Mouse (Mus musculus): Measurements from ENCODE around the gene C5ar2. TPM values are rescaled to one million over a fixed set of nuclear protein-coding genes. Genes with fewer than 3 reads are reported as not detected.
"Not testable (repeated sequence)": the region's sequence is repeated elsewhere in the genome, so short reads cannot be mapped to it uniquely, and the experiment has no call there.

C5ar2 gene
- polyA plus RNA-seq, 1 experiment from 2014 or later: not detected

DNA sequence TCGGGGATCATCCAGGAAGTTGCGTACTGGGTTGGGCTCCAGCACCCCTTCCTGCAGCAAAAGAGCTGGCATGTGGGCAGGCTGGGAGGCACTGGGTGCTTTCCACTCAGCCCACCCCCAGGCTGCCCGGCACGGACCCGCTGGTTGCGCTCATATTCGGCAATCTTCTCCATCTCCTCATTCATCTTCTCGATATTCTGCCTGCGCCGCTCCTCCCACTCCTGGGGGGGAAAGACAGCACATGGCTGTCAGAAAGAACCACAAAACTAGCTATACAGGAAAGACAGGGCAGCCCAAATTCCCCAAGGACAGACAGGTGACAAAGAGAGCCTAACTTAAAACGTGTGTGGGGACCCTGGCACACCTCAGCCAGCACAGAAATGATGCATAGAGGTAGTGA lies 36.8 kb upstream of the C5ar2 start:
- Histone ChIP-seq H3K9me3 (replicated peaks; ENCODE audit: control insufficient read depth, low read length) (no peaks in the 10 kb centered on the region), H3K9ac (ENCODE audit: low read length) (no peak overlapping the region), H3K4me3 (ENCODE audit: low read depth, low read length) (no peak overlapping the region), H3K27ac (ENCODE audit: low read depth, low read length) (no peak overlapping the region), H3K4me2 (ENCODE audit: low read length) (no peak overlapping the region), H3K4me1 (ENCODE audit: control insufficient read depth, insufficient read depth, low read length) (peaks cover 3% of the 10 kb centered on the region; the same call in 1 of the 2 replicates), H3K27me3 (replicated peaks; ENCODE audit: control insufficient read depth, insufficient read depth, low read length) (no peaks in the 10 kb centered on the region), H3K36me3 (ENCODE audit: control insufficient read depth, insufficient read depth, low read length) (peaks cover 83% of the 10 kb centered on the region)
- no peak for DNase-seq (ENCODE audit: low spot score)
- WGBS: 92% methylated on average over 11 of the region's 11 CpGs
- no peak for ATAC-seq

DNA sequence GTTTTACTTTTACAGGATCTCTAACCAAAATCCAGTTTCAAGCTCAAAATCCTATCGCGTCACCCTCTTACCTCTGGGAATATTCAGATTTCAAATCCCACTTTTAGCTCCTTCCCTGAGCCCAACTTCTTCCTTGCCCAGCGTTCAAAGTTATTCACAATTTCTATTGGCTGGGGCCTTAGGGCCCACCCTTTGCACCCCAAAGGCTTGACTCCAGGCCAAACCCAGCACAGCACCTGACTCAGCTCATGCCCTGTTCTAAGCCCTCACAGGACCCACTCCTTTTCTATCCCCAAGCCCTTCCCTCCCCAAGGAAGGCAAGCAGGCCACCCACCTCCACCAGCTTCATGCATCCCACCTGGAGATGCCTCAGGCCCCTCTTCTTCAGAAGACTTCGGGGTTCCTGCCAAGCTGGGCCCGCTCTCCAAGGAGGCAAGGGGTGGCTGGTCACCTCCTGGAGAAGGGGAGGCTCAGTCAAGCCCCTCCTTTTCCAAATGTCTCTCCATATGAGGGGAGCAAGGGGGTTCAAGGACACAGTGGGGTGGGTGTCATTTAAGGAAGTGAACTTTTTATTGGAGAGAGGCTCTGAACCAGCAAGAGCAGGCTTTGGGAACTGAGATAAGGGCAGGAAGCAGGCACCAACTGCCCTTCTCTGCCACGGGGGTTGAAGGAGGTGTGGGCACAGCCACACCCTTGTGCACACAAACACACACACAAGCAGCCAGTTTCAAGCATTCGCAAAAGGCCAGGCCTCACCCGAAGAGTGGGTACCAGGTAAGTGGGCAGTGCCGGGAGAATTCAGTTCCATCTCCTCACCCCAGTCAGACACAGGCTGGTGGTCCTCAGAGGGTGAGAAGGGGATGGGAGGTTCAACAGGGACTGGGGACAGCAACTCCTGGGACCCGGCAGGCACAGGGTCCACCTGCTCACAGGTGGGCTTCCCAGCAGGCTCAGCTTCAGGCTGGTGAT lies 31.3 kb upstream of the C5ar2 start:
- ATAC-seq (no peak), DNase-seq (ENCODE audit: low spot score) (no peak)
- Histone ChIP-seq H3K4me2 (ENCODE audit: low read length) (no peak overlapping the region), H3K27ac (ENCODE audit: low read depth, low read length) (no peak overlapping the region), H3K9ac (ENCODE audit: low read length) (no peak overlapping the region), H3K27me3 (replicated peaks; ENCODE audit: control insufficient read depth, insufficient read depth, low read length) (no peaks in the 10 kb centered on the region), H3K36me3 (ENCODE audit: control insufficient read depth, insufficient read depth, low read length) (peaks cover 50% of the 10 kb centered on the region), H3K9me3 (replicated peaks; ENCODE audit: control insufficient read depth, low read length) (no peaks in the 10 kb centered on the region), H3K4me3 (ENCODE audit: low read depth, low read length) (no peak overlapping the region), H3K4me1 (ENCODE audit: control insufficient read depth, insufficient read depth, low read length) (peaks cover 12% of the 10 kb centered on the region; the same call in 1 of the 2 replicates)
- WGBS: 86% methylated on average over 10 of the region's 10 CpGs

DNA sequence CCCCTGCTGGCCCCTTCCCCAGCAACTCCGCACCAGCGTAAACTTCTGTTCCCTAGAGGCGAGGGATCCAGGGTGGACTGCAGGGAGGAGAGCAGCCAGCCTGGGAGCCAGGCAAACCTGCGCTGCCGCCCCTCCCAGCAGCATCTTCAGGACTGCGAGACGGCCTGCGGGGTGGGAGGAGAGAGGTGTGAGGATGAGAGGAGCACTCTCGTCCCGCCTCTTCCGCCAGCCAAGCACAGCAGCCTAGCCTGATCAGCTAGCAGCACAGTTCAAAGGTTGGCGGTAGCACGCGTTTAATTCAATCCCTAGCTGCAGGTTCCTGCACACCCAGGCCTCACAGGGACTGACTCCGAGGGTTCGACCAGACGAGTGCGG lies 29.8 kb upstream of the C5ar2 start:
- DNase-seq (ENCODE audit: low spot score) (peak; percentile 78), ATAC-seq (peak; percentile 71)
- Histone ChIP-seq H3K27me3 (replicated peaks; ENCODE audit: control insufficient read depth, insufficient read depth, low read length) (no peaks in the 10 kb centered on the region), H3K4me2 (ENCODE audit: low read length) (peak overlapping the region; percentile 94), H3K4me3 (ENCODE audit: low read depth, low read length) (peak overlapping the region; percentile 81), H3K36me3 (ENCODE audit: control insufficient read depth, insufficient read depth, low read length) (peaks cover 38% of the 10 kb centered on the region), H3K27ac (ENCODE audit: low read depth, low read length) (peak overlapping the region; percentile 90), H3K4me1 (ENCODE audit: control insufficient read depth, insufficient read depth, low read length) (peaks cover 12% of the 10 kb centered on the region; the same call in 1 of the 2 replicates), H3K9ac (ENCODE audit: low read length) (peak overlapping the region; percentile 85), H3K9me3 (replicated peaks; ENCODE audit: control insufficient read depth, low read length) (no peaks in the 10 kb centered on the region)
- WGBS: under 1% methylated on average over 18 of the region's 18 CpGs

DNA sequence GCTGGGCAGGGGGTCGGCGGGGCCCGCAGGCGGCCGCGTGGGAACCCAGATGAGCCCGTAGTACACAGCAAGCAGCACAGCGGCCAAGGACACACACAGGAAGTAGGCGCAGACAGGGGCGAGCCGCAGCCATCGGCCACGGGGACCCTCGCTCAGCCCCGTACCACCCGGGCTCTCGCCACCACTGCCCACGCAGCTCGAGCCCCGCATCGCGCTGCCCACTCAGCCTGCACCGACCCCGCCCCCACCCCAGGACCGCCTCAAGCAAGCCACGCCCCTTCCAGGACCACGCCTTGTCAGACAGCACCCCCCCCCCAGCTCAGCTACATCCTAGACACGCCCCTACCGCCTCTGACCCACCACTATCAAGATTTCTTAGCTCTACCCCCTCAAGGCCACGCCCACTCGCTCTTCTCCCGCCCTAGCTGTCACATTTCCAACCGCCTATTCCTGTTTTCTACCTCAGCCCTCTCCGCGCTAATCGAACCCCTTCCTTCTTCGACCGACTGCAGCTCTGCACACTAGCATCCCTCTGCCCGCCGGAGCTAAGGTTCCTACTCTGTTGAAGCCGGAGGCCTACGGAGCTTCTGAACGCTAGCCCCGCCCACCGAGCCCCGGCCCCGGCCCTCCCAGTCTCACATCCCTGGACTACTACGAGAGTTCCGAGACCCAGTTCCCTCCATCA lies 29.3 kb upstream of the C5ar2 start, which contains the start of gene Inafm1:
TSS of gene Inafm1 (minus strand) at position 537 of the 685 bp plus-strand sequence.
- peak; percentile 97 for DNase-seq (ENCODE audit: low spot score)
- peak within 1 kb of the TSS; percentile 81 for H3K4me3 ChIP-seq (ENCODE audit: low read depth, low read length)
- peaks cover 32% of the 10 kb centered on the region for H3K36me3 ChIP-seq (ENCODE audit: control insufficient read depth, insufficient read depth, low read length)
- H3K27ac ChIP-seq (ENCODE audit: low read depth, low read length): peak within 1 kb of the TSS; percentile 90
- H3K9me3 ChIP-seq (replicated peaks; ENCODE audit: control insufficient read depth, low read length): no peaks in the 10 kb centered on the region
- H3K4me2 ChIP-seq (ENCODE audit: low read length): peak within 1 kb of the TSS; percentile 94
- peak; percentile 87 for ATAC-seq
- no peaks in the 10 kb centered on the region for H3K27me3 ChIP-seq (replicated peaks; ENCODE audit: control insufficient read depth, insufficient read depth, low read length)
- WGBS: under 1% methylated on average over 45 of the region's 49 CpGs
- H3K9ac ChIP-seq (ENCODE audit: low read length): peak within 1 kb of the TSS; percentile 85
- H3K4me1 ChIP-seq (ENCODE audit: control insufficient read depth, insufficient read depth, low read length): peaks cover 12% of the 10 kb centered on the region; the same call in 1 of the 2 replicates

DNA sequence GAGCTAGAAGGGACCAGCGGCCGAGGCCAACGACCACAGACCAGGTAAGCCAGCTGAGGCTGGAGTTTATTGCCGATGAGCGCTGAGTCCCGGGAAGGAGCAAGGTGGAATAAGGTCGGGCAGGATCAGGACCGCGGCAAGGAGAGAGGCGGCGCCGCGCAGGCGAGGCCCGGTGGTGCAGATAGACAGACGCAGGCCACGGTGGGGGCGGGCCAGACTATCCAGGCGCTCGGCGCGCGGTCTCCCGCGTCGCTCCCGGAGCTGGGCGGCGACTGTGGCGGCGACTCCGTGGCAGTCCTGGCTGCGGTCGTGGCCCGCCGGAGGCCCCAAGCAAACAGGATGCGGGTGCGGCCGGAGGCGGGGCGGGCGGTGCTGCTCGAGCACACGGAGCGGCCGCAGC lies 28.7 kb upstream of the C5ar2 start:
- H3K9me3 ChIP-seq (replicated peaks; ENCODE audit: control insufficient read depth, low read length): no peaks in the 10 kb centered on the region
- peak overlapping the region; percentile 94 for H3K4me2 ChIP-seq (ENCODE audit: low read length)
- H3K4me1 ChIP-seq (ENCODE audit: control insufficient read depth, insufficient read depth, low read length): peaks cover 12% of the 10 kb centered on the region; the same call in 1 of the 2 replicates
- DNase-seq (ENCODE audit: low spot score): peak; percentile 69
- under 1% methylated on average over 37 of the region's 46 CpGs for WGBS
- H3K27ac ChIP-seq (ENCODE audit: low read depth, low read length): peak overlapping the region; percentile 90
- peak overlapping the region; percentile 85 for H3K9ac ChIP-seq (ENCODE audit: low read length)
- peaks cover 27% of the 10 kb centered on the region for H3K36me3 ChIP-seq (ENCODE audit: control insufficient read depth, insufficient read depth, low read length)
- peak overlapping the region; percentile 81 for H3K4me3 ChIP-seq (ENCODE audit: low read depth, low read length)
- H3K27me3 ChIP-seq (replicated peaks; ENCODE audit: control insufficient read depth, insufficient read depth, low read length): no peaks in the 10 kb centered on the region
- peak; percentile 77 for ATAC-seq

DNA sequence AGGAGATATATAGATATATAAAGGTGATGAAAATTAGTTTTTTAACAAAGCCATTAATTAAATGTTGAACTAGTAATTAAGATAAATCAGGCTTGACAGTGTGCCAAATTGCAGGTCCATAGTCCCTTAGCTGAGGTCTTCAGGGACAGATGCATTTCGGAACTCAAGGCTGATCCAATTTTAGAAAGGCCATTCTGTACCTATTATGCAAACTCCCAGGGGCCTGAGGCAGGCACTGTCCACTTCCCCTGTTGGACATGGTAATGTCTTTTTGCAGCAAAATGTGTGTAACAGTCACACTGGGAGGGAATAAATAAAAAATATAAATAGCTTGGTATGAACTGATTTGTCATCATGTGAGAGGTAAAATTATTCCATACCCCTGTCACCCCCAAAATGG lies 27.2 kb upstream of the C5ar2 start:
- Histone ChIP-seq H3K27me3 (replicated peaks; ENCODE audit: control insufficient read depth, insufficient read depth, low read length) (no peaks in the 10 kb centered on the region), H3K36me3 (ENCODE audit: control insufficient read depth, insufficient read depth, low read length) (peaks cover 11% of the 10 kb centered on the region), H3K4me1 (ENCODE audit: control insufficient read depth, insufficient read depth, low read length) (peaks cover 12% of the 10 kb centered on the region; the same call in 1 of the 2 replicates), H3K27ac (ENCODE audit: low read depth, low read length) (no peak overlapping the region), H3K4me3 (ENCODE audit: low read depth, low read length) (no peak overlapping the region), H3K9me3 (replicated peaks; ENCODE audit: control insufficient read depth, low read length) (no peaks in the 10 kb centered on the region), H3K9ac (ENCODE audit: low read length) (no peak overlapping the region), H3K4me2 (ENCODE audit: low read length) (no peak overlapping the region)
- DNase-seq (ENCODE audit: low spot score) (no peak), ATAC-seq (no peak)
- WGBS: 77% methylated on average over 1 of the region's 1 CpGs

DNA sequence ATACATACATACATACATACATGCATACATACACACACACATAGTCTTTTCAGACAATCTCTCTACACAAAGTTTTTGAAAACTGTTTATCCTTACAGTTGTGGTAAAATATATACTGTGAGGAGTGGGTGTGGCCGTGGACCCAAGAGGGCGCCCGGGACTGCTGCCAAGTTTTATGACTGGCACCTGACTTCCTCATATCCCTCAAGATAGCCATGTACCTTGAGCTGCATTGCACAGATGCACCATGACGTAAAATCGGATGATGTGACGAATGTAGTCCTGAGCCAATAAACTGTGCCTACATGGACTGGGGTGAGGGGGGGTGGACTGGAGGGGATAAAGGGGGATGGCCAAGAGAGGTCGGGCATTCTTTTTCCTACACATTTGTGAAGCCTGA lies 22.6 kb upstream of the C5ar2 start:
- not testable (repeated sequence) for H3K4me1 ChIP-seq (ENCODE audit: control insufficient read depth, insufficient read depth, low read length); DNase-seq (ENCODE audit: low spot score); H3K9me3 ChIP-seq (replicated peaks; ENCODE audit: control insufficient read depth, low read length); H3K36me3 ChIP-seq (ENCODE audit: control insufficient read depth, insufficient read depth, low read length); H3K4me3 ChIP-seq (ENCODE audit: low read depth, low read length); H3K9ac ChIP-seq (ENCODE audit: low read length); H3K27ac ChIP-seq (ENCODE audit: low read depth, low read length); H3K27me3 ChIP-seq (replicated peaks; ENCODE audit: control insufficient read depth, insufficient read depth, low read length); H3K4me2 ChIP-seq (ENCODE audit: low read length); ATAC-seq
- WGBS: 86% methylated on average over 7 of the region's 7 CpGs

DNA sequence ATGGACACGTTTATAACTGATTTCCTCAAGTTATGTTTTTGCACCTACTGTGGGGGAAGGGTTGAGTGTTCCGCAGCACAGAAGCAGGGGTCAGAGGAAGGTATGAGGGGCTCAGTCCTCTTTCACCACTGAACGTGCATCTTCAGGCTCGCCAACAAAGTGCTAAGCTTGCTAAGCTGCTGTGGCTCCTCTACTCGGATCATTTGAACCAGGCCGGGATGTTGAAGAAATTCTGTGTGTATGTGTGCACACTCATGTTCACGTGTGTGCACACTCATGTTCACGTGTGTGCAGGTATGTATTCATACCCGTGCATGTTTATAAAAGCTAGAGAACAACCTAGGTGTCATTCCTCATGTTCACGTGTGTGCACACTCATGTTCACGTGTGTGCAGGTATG lies 21.9 kb upstream of the C5ar2 start:
- H3K36me3 ChIP-seq (ENCODE audit: control insufficient read depth, insufficient read depth, low read length): no peaks in the 10 kb centered on the region
- H3K27me3 ChIP-seq (replicated peaks; ENCODE audit: control insufficient read depth, insufficient read depth, low read length): no peaks in the 10 kb centered on the region
- DNase-seq (ENCODE audit: low spot score) (no peak), ATAC-seq (no peak)
- no peak overlapping the region for H3K27ac ChIP-seq (ENCODE audit: low read depth, low read length)
- no peaks in the 10 kb centered on the region for H3K9me3 ChIP-seq (replicated peaks; ENCODE audit: control insufficient read depth, low read length)
- no peak overlapping the region for H3K4me2 ChIP-seq (ENCODE audit: low read length)
- no peak overlapping the region for H3K4me3 ChIP-seq (ENCODE audit: low read depth, low read length)
- no peak overlapping the region for H3K9ac ChIP-seq (ENCODE audit: low read length)
- H3K4me1 ChIP-seq (ENCODE audit: control insufficient read depth, insufficient read depth, low read length): no peaks in the 10 kb centered on the region
- 87% methylated on average over 11 of the region's 11 CpGs for WGBS

Measured in forebrain, embryonic 14.5 days (tissue).